Mouse (Mus musculus) heart, postnatal 36 days (tissue): Measurements from ENCODE around the gene Sh2b1. TPM values are rescaled to one million over a fixed set of nuclear protein-coding genes. Genes with fewer than 3 reads are reported as not detected.
A peak's percentile ranks its signal among the peaks of the same experiment; 100 is the strongest.
"Not testable (repeated sequence)": the region's sequence is repeated elsewhere in the genome, so short reads cannot be mapped to it uniquely, and the experiment has no call there.

Experiments used
- DNase-seq, 2 experiments: peaks; one replicate each; pipeline ENCODE4 v3.0.0; 2021 to 2022
- intact Hi-C: fragments of 180-260 bp; cut with DNase I; formaldehyde crosslinking; loops from one replicate; pipeline ENCODE4 v1.15.1; 2025
- total RNA-seq, 2 experiments: library from RNA; stranded (reverse); gene quantifications; 2 replicates each; pipeline ENCODE4 v1.2.3; 2021

Sh2b1 gene
- 10 to 100 TPM; 40.0 to 42.2 TPM for total RNA-seq

- DNase-seq, result peak; percentile 83 to 89
- intact Hi-C loops, result loop anchor here (2.0 to 5.0 kb wide), 3 partner anchors 46 to 222 kb away; partner anchors contain the start of genes Bola2, Rabep2 and Slx1b
Observed at GRCm38 (mm10) chr7:126474993-126475581, at the start of gene Sh2b1. Sh2b1 (minus strand) TSS chr7:126475424.

- no peak for DNase-seq
- intact Hi-C loops, result no loop called here
Observed at GRCm38 (mm10) chr7:126523316-126523715, 48.1 kb upstream of the Sh2b1 start.

GRCm38 (mm10) chr7:126519513-126519912 lies 44.3 kb upstream of the Sh2b1 start:
- intact Hi-C loops, result no loop called here
- DNase-seq, result no peak

GRCm38 (mm10) chr7:126518261-126518941 lies 43.2 kb upstream of the Sh2b1 start:
- no peak for DNase-seq

GRCm38 (mm10) chr7:126511287-126511686 lies 36.1 kb upstream of the Sh2b1 start:
- DNase-seq, result no peak
- intact Hi-C loops, result no loop called here

More at GRCm38 (mm10) chr7:126518261-126518941, 43.2 kb upstream of the Sh2b1 start:
- intact Hi-C loops, result no loop called here

- intact Hi-C loops, result loop anchor here (10.0 kb wide), 1 partner anchor 838 kb away; the partner anchor contains the start of gene Zfp768
- DNase-seq, result no peak
Observed at GRCm38 (mm10) chr7:126507126-126507778, 32.0 kb upstream of the Sh2b1 start.

- DNase-seq, result no peak
- intact Hi-C loops, result loop anchor here (2.0 to 10.0 kb wide), 3 partner anchors 24 to 840 kb away; partner anchors contain the start of genes Tbx6 and Zfp768
Observed at GRCm38 (mm10) chr7:126504913-126505312, 29.7 kb upstream of the Sh2b1 start.

GRCm38 (mm10) chr7:126503273-126503878 lies 28.2 kb upstream of the Sh2b1 start, which contains the start of gene Atxn2l:
Atxn2l (minus strand) TSS chr7:126503437.
- peak; percentile 98 to 99 for DNase-seq
- intact Hi-C loops, result loop anchor here (1.0 to 10.0 kb wide), 3 partner anchors 16 to 841 kb away; partner anchors contain the start of genes Tbx6, Tufm and Zfp768

- DNase-seq, result no peak
- intact Hi-C loops, result loop anchor here (1.0 to 10.0 kb wide), 3 partner anchors 15 to 842 kb away; partner anchors contain the start of genes Tbx6, Tufm and Zfp768
Observed at GRCm38 (mm10) chr7:126502751-126503150, 27.5 kb upstream of the Sh2b1 start.

- intact Hi-C loops, result loop anchor here (5.0 to 10.0 kb wide), 2 partner anchors 280 to 843 kb away; partner anchors contain the start of genes Tbx6 and Zfp768
- DNase-seq, result peak; percentile 90 to 96
Observed at GRCm38 (mm10) chr7:126502023-126502741, 27.0 kb upstream of the Sh2b1 start.

- DNase-seq, result no peak
- intact Hi-C loops, result loop anchor here (1.0 to 10.0 kb wide), 3 partner anchors 11 to 843 kb away; partner anchors contain the start of genes Tbx6 and Zfp768
Observed at GRCm38 (mm10) chr7:126501684-126502022, 26.4 kb upstream of the Sh2b1 start.

- DNase-seq, result no peak
- intact Hi-C loops, result no loop called here
Observed at GRCm38 (mm10) chr7:126499416-126499815, 24.2 kb upstream of the Sh2b1 start.

GRCm38 (mm10) chr7:126497966-126498365 lies 22.7 kb upstream of the Sh2b1 start:
- no peak for DNase-seq

GRCm38 (mm10) chr7:126496475-126496874 lies 21.3 kb upstream of the Sh2b1 start:
- no peak for DNase-seq
- intact Hi-C loops, result no loop called here

More at GRCm38 (mm10) chr7:126497966-126498365, 22.7 kb upstream of the Sh2b1 start:
- intact Hi-C loops, result no loop called here

GRCm38 (mm10) chr7:126494120-126494519 lies 18.9 kb upstream of the Sh2b1 start:
- intact Hi-C loops, result no loop called here
- no peak for DNase-seq

GRCm38 (mm10) chr7:126491973-126492372 lies 16.7 kb upstream of the Sh2b1 start:
- intact Hi-C loops, result no loop called here
- DNase-seq, result no peak

GRCm38 (mm10) chr7:126491005-126491404 lies 15.8 kb upstream of the Sh2b1 start:
- no peak for DNase-seq
- intact Hi-C loops, result no loop called here

- DNase-seq, result not testable (repeated sequence)
- intact Hi-C loops, result loop anchor here (1.0 to 2.0 kb wide), 2 partner anchors 16 to 79 kb away; partner anchors contain the start of genes Atxn2l and Eif3c
Observed at GRCm38 (mm10) chr7:126487617-126488385, 12.6 kb upstream of the Sh2b1 start.

- DNase-seq, result peak; percentile 91
- intact Hi-C loops, result loop anchor here (1.0 to 2.0 kb wide), 2 partner anchors 16 to 80 kb away; partner anchors contain the start of genes Atxn2l and Eif3c
Observed at GRCm38 (mm10) chr7:126487052-126487483, 11.8 kb upstream of the Sh2b1 start, which contains the start of gene Tufm. Tufm (plus strand) TSS chr7:126487361.
